Mouse (Mus musculus): ENCODE measurements around the gene Gjd3. TPM values are rescaled to one million over a fixed set of nuclear protein-coding genes. Genes with fewer than 3 reads are reported as not detected.

The Gjd3 gene
- polyA plus RNA-seq, 1 experiment = not detected

GRCm38 (mm10) chr11:98974871-98975719 lies 7.7 kb downstream of the Gjd3 start:
- Histone ChIP-seq H3K27ac (ENCODE audit: control insufficient read depth, insufficient read depth, low read depth, low read length, poor library complexity) (no peak overlapping the region), H3K4me1 (ENCODE audit: control insufficient read depth, insufficient read depth, low read length) (no peaks in the 10 kb centered on the region), H3K4me3 (replicated peaks; ENCODE audit: control insufficient read depth, low read depth, low read length) (no peak overlapping the region)
- 54% methylated on average over 5 of the region's 5 CpGs for WGBS
- TF ChIP-seq CTCF (IDR thresholded peaks at IDR 0.05; ENCODE audit: control insufficient read depth, insufficient read depth, low read length) (peak; percentile 84), POLR2A (IDR thresholded peaks at IDR 0.05; ENCODE audit: borderline replicate concordance, control insufficient read depth, low read depth, low read length) (no peak)

GRCm38 (mm10) chr11:98974213-98974612 lies 8.6 kb downstream of the Gjd3 start:
- WGBS = 79% methylated on average over 6 of the region's 6 CpGs
- Histone ChIP-seq H3K27ac (ENCODE audit: control insufficient read depth, insufficient read depth, low read depth, low read length, poor library complexity) (no peak overlapping the region), H3K4me3 (replicated peaks; ENCODE audit: control insufficient read depth, low read depth, low read length) (no peak overlapping the region), H3K4me1 (ENCODE audit: control insufficient read depth, insufficient read depth, low read length) (no peaks in the 10 kb centered on the region)
- TF ChIP-seq CTCF (IDR thresholded peaks at IDR 0.05; ENCODE audit: control insufficient read depth, insufficient read depth, low read length) (no peak), POLR2A (IDR thresholded peaks at IDR 0.05; ENCODE audit: borderline replicate concordance, control insufficient read depth, low read depth, low read length) (no peak)

GRCm38 (mm10) chr11:98973584-98973983 lies 9.2 kb downstream of the Gjd3 start:
- H3K27ac ChIP-seq (ENCODE audit: control insufficient read depth, insufficient read depth, low read depth, low read length, poor library complexity) = no peak overlapping the region
- TF ChIP-seq POLR2A (IDR thresholded peaks at IDR 0.05; ENCODE audit: borderline replicate concordance, control insufficient read depth, low read depth, low read length) (no peak), CTCF (IDR thresholded peaks at IDR 0.05; ENCODE audit: control insufficient read depth, insufficient read depth, low read length) (no peak)
- H3K4me3 ChIP-seq (replicated peaks; ENCODE audit: control insufficient read depth, low read depth, low read length) = no peak overlapping the region
- WGBS = 89% methylated on average over 14 of the region's 14 CpGs
- H3K4me1 ChIP-seq (ENCODE audit: control insufficient read depth, insufficient read depth, low read length) = no peaks in the 10 kb centered on the region

GRCm38 (mm10) chr11:98972801-98973360 lies 9.9 kb downstream of the Gjd3 start:
- no peaks in the 10 kb centered on the region for H3K4me1 ChIP-seq (ENCODE audit: control insufficient read depth, insufficient read depth, low read length)
- TF ChIP-seq CTCF (IDR thresholded peaks at IDR 0.05; ENCODE audit: control insufficient read depth, insufficient read depth, low read length) (no peak), POLR2A (IDR thresholded peaks at IDR 0.05; ENCODE audit: borderline replicate concordance, control insufficient read depth, low read depth, low read length) (no peak)
- 73% methylated on average over 9 of the region's 9 CpGs for WGBS
- H3K4me3 ChIP-seq (replicated peaks; ENCODE audit: control insufficient read depth, low read depth, low read length) = no peak overlapping the region
- no peak overlapping the region for H3K27ac ChIP-seq (ENCODE audit: control insufficient read depth, insufficient read depth, low read depth, low read length, poor library complexity)

- TF ChIP-seq POLR2A (IDR thresholded peaks at IDR 0.05; ENCODE audit: borderline replicate concordance, control insufficient read depth, low read depth, low read length) (no peak), CTCF (IDR thresholded peaks at IDR 0.05; ENCODE audit: control insufficient read depth, insufficient read depth, low read length) (peak; percentile 91)
- Histone ChIP-seq H3K27ac (ENCODE audit: control insufficient read depth, insufficient read depth, low read depth, low read length, poor library complexity) (no peak overlapping the region), H3K4me1 (ENCODE audit: control insufficient read depth, insufficient read depth, low read length) (no peaks in the 10 kb centered on the region), H3K4me3 (replicated peaks; ENCODE audit: control insufficient read depth, low read depth, low read length) (no peak overlapping the region)
- WGBS = 57% methylated on average over 9 of the region's 9 CpGs
Observed at GRCm38 (mm10) chr11:98972215-98972614, 10.6 kb downstream of the Gjd3 start.

GRCm38 (mm10) chr11:98971316-98972031 lies 11.3 kb downstream of the Gjd3 start:
- no peak for TF ChIP-seq CTCF (IDR thresholded peaks at IDR 0.05; ENCODE audit: control insufficient read depth, insufficient read depth, low read length)
- H3K4me3 ChIP-seq (replicated peaks; ENCODE audit: control insufficient read depth, low read depth, low read length) = no peak overlapping the region
- H3K27ac ChIP-seq (ENCODE audit: control insufficient read depth, insufficient read depth, low read depth, low read length, poor library complexity) = no peak overlapping the region
- 84% methylated on average over 23 of the region's 23 CpGs for WGBS
- H3K4me1 ChIP-seq (ENCODE audit: control insufficient read depth, insufficient read depth, low read length) = no peaks in the 10 kb centered on the region

GRCm38 (mm10) chr11:98970191-98970925 lies 12.5 kb downstream of the Gjd3 start:
- no peak overlapping the region for H3K27ac ChIP-seq (ENCODE audit: control insufficient read depth, insufficient read depth, low read depth, low read length, poor library complexity)

More at GRCm38 (mm10) chr11:98970191-98970925, 12.5 kb downstream of the Gjd3 start:
- TF ChIP-seq POLR2A (IDR thresholded peaks at IDR 0.05; ENCODE audit: borderline replicate concordance, control insufficient read depth, low read depth, low read length) (no peak), CTCF (IDR thresholded peaks at IDR 0.05; ENCODE audit: control insufficient read depth, insufficient read depth, low read length) (no peak)
- Histone ChIP-seq H3K4me3 (replicated peaks; ENCODE audit: control insufficient read depth, low read depth, low read length) (no peak overlapping the region), H3K4me1 (ENCODE audit: control insufficient read depth, insufficient read depth, low read length) (no peaks in the 10 kb centered on the region)
- 85% methylated on average over 29 of the region's 29 CpGs for WGBS
